Mouse (Mus musculus) liver, adult 2 months (tissue): Measurements from ENCODE around the gene Dusp11. TPM values are rescaled to one million over a fixed set of nuclear protein-coding genes. Genes with fewer than 3 reads are reported as not detected.
A peak's percentile ranks its signal among the peaks of the same experiment; 100 is the strongest.
"Not testable (repeated sequence)": the region's sequence is repeated elsewhere in the genome, so short reads cannot be mapped to it uniquely, and the experiment has no call there.

Experiments used
- DNase-seq: peaks from one replicate; pipeline ENCODE4 v3.0.0-alpha.2; 2011; ENCODE audit warnings: low read depth, low spot score; ENCODE audit errors: extremely low read depth
- H3K27ac ChIP-seq: fragments of 200-500 bp; replicated peaks from 2 replicates; pipeline ENCODE4 v1.5.1; 2012; ENCODE audit warnings: low read depth, mild to moderate bottlenecking, control low read depth, inconsistent platforms, low read length; ENCODE audit not compliant: insufficient read depth
- H3K27me3 ChIP-seq: fragments of 200-500 bp; 2 replicates; pipeline ENCODE4 v1.6.1; 2012; ENCODE audit warnings: mild to moderate bottlenecking, moderate library complexity, low read length, inconsistent platforms; ENCODE audit not compliant: control insufficient read depth, insufficient read depth
- H3K36me3 ChIP-seq: fragments of 200-500 bp; 2 replicates; pipeline ENCODE4 v1.6.1; 2012; ENCODE audit warnings: low read length, inconsistent platforms; ENCODE audit not compliant: control insufficient read depth, insufficient read depth
- H3K4me1 ChIP-seq: fragments of 200-500 bp; 2 replicates; pipeline ENCODE4 v1.6.1; 2011; ENCODE audit warnings: low read length; ENCODE audit not compliant: control insufficient read depth, insufficient read depth
- H3K4me3 ChIP-seq: fragments of 200-500 bp; 2 replicates; pipeline ENCODE4 v1.5.1; 2011; ENCODE audit warnings: low read depth, mild to moderate bottlenecking, control low read depth, low read length, moderate library complexity; ENCODE audit not compliant: insufficient read depth
- H3K79me2 ChIP-seq: fragments of 200-500 bp; 2 replicates; pipeline ENCODE4 v1.6.1; 2012; ENCODE audit warnings: inconsistent platforms, mild to moderate bottlenecking, low read length, moderate library complexity; ENCODE audit not compliant: control insufficient read depth, insufficient read depth
- H3K9ac ChIP-seq: fragments of 200-500 bp; 2 replicates; pipeline ENCODE4 v1.6.1; 2012; ENCODE audit warnings: low read depth, mild to moderate bottlenecking, control low read depth, inconsistent platforms, low read length
- CTCF ChIP-seq: fragments of 200-500 bp; IDR thresholded peaks from 2 replicates; pipeline ENCODE4 v1.5.1; 2011; ENCODE audit warnings: low read depth, low read length, control low read depth
- POLR2A ChIP-seq: fragments of 200-500 bp; IDR thresholded peaks from 2 replicates; pipeline ENCODE4 v1.6.1; 2011; ENCODE audit warnings: low read length, control low read depth; ENCODE audit not compliant: insufficient read depth; ENCODE audit errors: extremely low read depth
- WGBS: fragments of 180-500 bp; shearing (Covaris S2); methylation state at CpG from one replicate; pipeline ENCODE4 v1.1.7; 2018; 5-methylcytosine and 5-hydroxymethylcytosine counted together
- polyA plus RNA-seq: library from polyadenylated mRNA; depleted of rRNA; stranded (reverse); fragments of >200 nt; gene quantifications from 2 replicates; pipeline ENCODE4 v1.2.3, GENCODE M21; 2012
- total RNA-seq: library from RNA; depleted of rRNA; stranded (reverse); fragments of >200 nt; gene quantifications from 2 replicates; pipeline ENCODE4 v1.2.3, GENCODE M21; 2014

Gene Dusp11
- total and polyA plus RNA-seq, 2 experiments: 26.1 to 28.9 TPM

GRCm38 (mm10) chr6:85972699-85973098 is 11.2 kb upstream of the Dusp11 start:
- Histone ChIP-seq H3K36me3 (no peaks in the 10 kb centered on the region), H3K9ac (no peak overlapping the region), H3K79me2 (no peaks in the 10 kb centered on the region), H3K4me1 (no peaks in the 10 kb centered on the region), H3K27me3 (no peaks in the 10 kb centered on the region), H3K4me3 (no peak overlapping the region), H3K27ac (no peak overlapping the region)
- TF ChIP-seq CTCF (no peak), POLR2A (no peak)
- no peak for DNase-seq
- 80% methylated on average over 3 of the region's 3 CpGs for WGBS

GRCm38 (mm10) chr6:85969889-85970288 is 8.4 kb upstream of the Dusp11 start:
- TF ChIP-seq POLR2A (no peak), CTCF (no peak)
- H3K79me2 ChIP-seq: no peaks in the 10 kb centered on the region
- no peak for DNase-seq
- H3K4me1 ChIP-seq: no peaks in the 10 kb centered on the region
- 65% methylated on average over 2 of the region's 2 CpGs for WGBS
- no peak overlapping the region for H3K27ac ChIP-seq
- no peaks in the 10 kb centered on the region for H3K27me3 ChIP-seq
- no peak overlapping the region for H3K9ac ChIP-seq
- H3K4me3 ChIP-seq: no peak overlapping the region
- no peaks in the 10 kb centered on the region for H3K36me3 ChIP-seq

- H3K9ac ChIP-seq: no peak overlapping the region
- no peaks in the 10 kb centered on the region for H3K27me3 ChIP-seq
- DNase-seq: no peak
- no peak overlapping the region for H3K4me3 ChIP-seq
- H3K27ac ChIP-seq: no peak overlapping the region
- H3K79me2 ChIP-seq: no peaks in the 10 kb centered on the region
- H3K4me1 ChIP-seq: no peaks in the 10 kb centered on the region
- TF ChIP-seq POLR2A: no peak
- TF ChIP-seq CTCF: 0 out of 2 replicates have a peak, but pooled peaks have one; percentile 0
- WGBS: 82% methylated on average over 4 of the region's 4 CpGs
- H3K36me3 ChIP-seq: no peaks in the 10 kb centered on the region
These were observed 5.2 kb upstream of the Dusp11 start for GRCm38 (mm10) chr6:85966686-85967085.

GRCm38 (mm10) chr6:85966081-85966480 is 4.6 kb upstream of the Dusp11 start:
- WGBS: 69% methylated on average over 6 of the region's 6 CpGs
- H3K27me3 ChIP-seq, H3K9ac ChIP-seq, H3K4me1 ChIP-seq, H3K79me2 ChIP-seq, H3K27ac ChIP-seq, DNase-seq, H3K4me3 ChIP-seq, H3K36me3 ChIP-seq: not testable (repeated sequence)

DNA sequence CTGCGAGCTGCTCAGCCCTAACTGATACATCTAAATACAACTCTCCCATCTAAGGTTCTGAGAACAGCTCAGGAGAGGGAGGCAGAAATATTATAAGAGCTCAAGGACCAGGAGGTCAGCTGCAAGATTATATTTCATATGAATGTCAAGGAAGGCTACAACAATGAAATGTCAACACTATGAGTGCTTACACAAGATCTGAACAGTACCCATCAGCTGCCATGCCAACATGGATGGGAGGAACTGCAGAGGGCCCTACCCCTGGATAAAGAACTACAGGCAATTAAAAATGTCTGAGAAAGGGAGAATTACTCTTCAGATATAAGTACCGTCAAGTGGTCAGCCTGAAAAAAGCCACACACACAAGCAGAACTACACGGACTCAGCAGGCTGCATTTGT is 3.9 kb downstream of the Dusp11 start:
- 79% methylated on average over 3 of the region's 3 CpGs for WGBS
- peaks cover 47% of the 10 kb centered on the region for H3K36me3 ChIP-seq

DNA sequence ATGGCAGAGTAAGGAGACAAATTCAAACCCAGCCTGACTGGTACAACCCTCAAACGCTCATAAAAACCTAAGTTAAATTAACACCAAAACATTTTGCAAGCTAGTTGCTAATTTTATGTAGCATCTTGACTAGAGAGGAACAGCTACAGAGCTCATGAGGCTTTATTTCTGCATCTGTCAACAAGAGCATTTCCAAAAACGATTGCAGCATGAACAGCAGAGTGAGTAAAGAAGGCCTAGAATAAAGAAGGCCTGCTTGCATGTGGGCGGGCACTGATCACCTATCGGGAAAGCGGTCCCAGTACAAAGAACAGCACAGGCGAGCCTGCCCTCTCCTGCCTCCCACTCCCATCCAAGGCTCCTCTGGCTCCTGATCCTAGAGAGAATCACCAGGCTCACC is 12.9 kb downstream of the Dusp11 start:
- Histone ChIP-seq H3K9ac (no peak overlapping the region), H3K79me2 (no peaks in the 10 kb centered on the region; the same call in 1 of the 2 replicates), H3K27ac (no peak overlapping the region), H3K27me3 (no peaks in the 10 kb centered on the region), H3K4me3 (no peak overlapping the region), H3K36me3 (peaks cover 85% of the 10 kb centered on the region), H3K4me1 (no peaks in the 10 kb centered on the region)
- TF ChIP-seq POLR2A (no peak), CTCF (no peak)
- DNase-seq: no peak
- 82% methylated on average over 6 of the region's 6 CpGs for WGBS

More for the DNA sequence above, 3.9 kb downstream of the Dusp11 start:
- H3K4me3 ChIP-seq: no peak overlapping the region
- no peaks in the 10 kb centered on the region for H3K27me3 ChIP-seq
- peaks cover 9% of the 10 kb centered on the region for H3K79me2 ChIP-seq
- H3K27ac ChIP-seq: no peak overlapping the region
- no peak for DNase-seq
- peaks cover 5% of the 10 kb centered on the region; the same call in 1 of the 2 replicates for H3K4me1 ChIP-seq
- TF ChIP-seq POLR2A (no peak), CTCF (no peak)
- H3K9ac ChIP-seq: no peak overlapping the region
